Mouse (Mus musculus): ENCODE data around the gene Nutm1.

Gene Nutm1

GRCm38 (mm10) chr2:112261748-112262653 is 2.9 kb upstream of the Nutm1 start, which contains the start of gene Nop10:
TSS of gene Nop10 (plus strand) at chr2:112261926.
- DNase-seq (ENCODE audit: low spot score in 2 of 2): peak; percentile 60 to 78

GRCm38 (mm10) chr2:112254675-112255515 is 4.2 kb downstream of the Nutm1 start:
- DNase-seq (ENCODE audit: low spot score in 2 of 2): no peak

GRCm38 (mm10) chr2:112249780-112250453 is 9.2 kb downstream of the Nutm1 start:
- DNase-seq (ENCODE audit: low spot score in 2 of 2): no peak

- DNase-seq (ENCODE audit: low spot score in 2 of 2): no peak
Observed at GRCm38 (mm10) chr2:112247323-112247722, 11.8 kb downstream of the Nutm1 start.

GRCm38 (mm10) chr2:112246193-112246592 is 12.9 kb downstream of the Nutm1 start:
- DNase-seq (ENCODE audit: low spot score in 2 of 2): no peak

- no peak for DNase-seq (ENCODE audit: low spot score in 2 of 2)
Observed at GRCm38 (mm10) chr2:112245307-112245706, 13.8 kb downstream of the Nutm1 start.

- DNase-seq (ENCODE audit: low spot score in 2 of 2): no peak
Observed at GRCm38 (mm10) chr2:112241787-112242186, 17.3 kb downstream of the Nutm1 start.

- DNase-seq (ENCODE audit: low spot score in 2 of 2): no peak
Observed at GRCm38 (mm10) chr2:112239935-112240721, 19.0 kb downstream of the Nutm1 start.

- DNase-seq (ENCODE audit: low spot score in 2 of 2): peak; percentile 68 to 86
Observed at GRCm38 (mm10) chr2:112239212-112239934, 19.7 kb downstream of the Nutm1 start, which contains the start of gene Lpcat4. TSS of gene Lpcat4 (plus strand) at chr2:112239468.

- no peak for DNase-seq (ENCODE audit: low spot score in 2 of 2)
Observed at GRCm38 (mm10) chr2:112238006-112238405, 21.1 kb downstream of the Nutm1 start.

- no peak for DNase-seq (ENCODE audit: low spot score in 2 of 2)
Observed at GRCm38 (mm10) chr2:112236620-112237019, 22.5 kb downstream of the Nutm1 start.

GRCm38 (mm10) chr2:112232623-112233022 is 26.5 kb downstream of the Nutm1 start:
- no peak for DNase-seq (ENCODE audit: low spot score in 2 of 2)

- no peak for DNase-seq (ENCODE audit: low spot score in 2 of 2)
Observed at GRCm38 (mm10) chr2:112224356-112224755, 34.7 kb downstream of the Nutm1 start.

- DNase-seq (ENCODE audit: low spot score in 2 of 2): no peak
Observed at GRCm38 (mm10) chr2:112222607-112223006, 36.5 kb downstream of the Nutm1 start.

- DNase-seq (ENCODE audit: low spot score in 2 of 2): no peak
Observed at GRCm38 (mm10) chr2:112220880-112221279, 38.2 kb downstream of the Nutm1 start.

- DNase-seq (ENCODE audit: low spot score in 2 of 2): no peak
Observed at GRCm38 (mm10) chr2:112217614-112218013, 41.5 kb downstream of the Nutm1 start.

- no peak for DNase-seq (ENCODE audit: low spot score in 2 of 2)
Observed at GRCm38 (mm10) chr2:112215977-112216376, 43.1 kb downstream of the Nutm1 start.

GRCm38 (mm10) chr2:112210699-112211098 is 48.4 kb downstream of the Nutm1 start:
- no peak for DNase-seq (ENCODE audit: low spot score in 2 of 2)

- no peak for DNase-seq (ENCODE audit: low spot score in 2 of 2)
Observed at GRCm38 (mm10) chr2:112210142-112210541, 48.9 kb downstream of the Nutm1 start.

GRCm38 (mm10) chr2:112203056-112203455 is 56.0 kb downstream of the Nutm1 start:
- peak in 1 of 2 experiments; percentile 13 for DNase-seq (ENCODE audit: low spot score in 2 of 2)

Data from urinary bladder, adult 18-20 months (tissue).